Mouse (Mus musculus) adrenal gland, adult 2 months (tissue): ENCODE data around the gene Fam43a. TPM values are rescaled to one million over a fixed set of nuclear protein-coding genes. Genes with fewer than 3 reads are reported as not detected.

Experiments
- DNase-seq: peaks from one replicate; pipeline ENCODE4 v3.0.0; 2021
- long read RNA-seq: library from polyadenylated mRNA; stranded (forward); transcript quantifications from one replicate; pipeline ENCODE4 v2.0.0, GENCODE M21; 2021
- polyA plus RNA-seq: library from polyadenylated mRNA; depleted of rRNA; stranded (reverse); fragments of >200 nt; gene quantifications from 2 replicates; pipeline ENCODE4 v1.2.3, GENCODE M21; 2012; rRNA removed
- total RNA-seq, 2 experiments: library from RNA; stranded (reverse); gene quantifications; 2 replicates each; pipeline ENCODE4 v1.2.3; 2021

Gene Fam43a
- total RNA-seq (10 to 100 TPM; 17.2 to 27.0 TPM), polyA plus RNA-seq (50.9 and 52.9 TPM in 2 replicates)
- long read RNA-seq, transcript Fam43a-201 (1 exons, 3,075 nt) = major isoform, 26 of 26 reads
- long read RNA-seq, partial matches to known transcripts = 0 of 26 reads
- long read RNA-seq, other reads (novel, unspliced or antisense) = 0 of 26 reads

GRCm38 (mm10) chr16:30599491-30600268, at the start of gene Fam43a:
Fam43a (plus strand) TSS chr16:30599723.
- DNase-seq = peak; percentile 97

GRCm38 (mm10) chr16:30549966-30550747, 49.4 kb upstream of the Fam43a start:
- peak; percentile 85 for DNase-seq

- DNase-seq = no peak
Measured at GRCm38 (mm10) chr16:30550748-30551192, 48.8 kb upstream of the Fam43a start, which contains the start of gene Tmem44. Tmem44 (minus strand) TSS chr16:30550842.

GRCm38 (mm10) chr16:30552621-30553338, 46.7 kb upstream of the Fam43a start:
- peak; percentile 77 for DNase-seq

GRCm38 (mm10) chr16:30554109-30554508, 45.4 kb upstream of the Fam43a start:
- DNase-seq = no peak

GRCm38 (mm10) chr16:30559312-30559992, 40.1 kb upstream of the Fam43a start:
- peak; percentile 54 for DNase-seq

- DNase-seq = no peak
Measured at GRCm38 (mm10) chr16:30560601-30561000, 38.9 kb upstream of the Fam43a start.

- no peak for DNase-seq
Measured at GRCm38 (mm10) chr16:30565631-30566030, 33.9 kb upstream of the Fam43a start.

GRCm38 (mm10) chr16:30570173-30570572, 29.4 kb upstream of the Fam43a start:
- DNase-seq = no peak

- no peak for DNase-seq
Measured at GRCm38 (mm10) chr16:30571378-30571777, 28.1 kb upstream of the Fam43a start.

- peak; percentile 23 for DNase-seq
Measured at GRCm38 (mm10) chr16:30572239-30572638, 27.3 kb upstream of the Fam43a start.

- no peak for DNase-seq
Measured at GRCm38 (mm10) chr16:30575815-30576214, 23.7 kb upstream of the Fam43a start.

- no peak for DNase-seq
Measured at GRCm38 (mm10) chr16:30576392-30576791, 23.1 kb upstream of the Fam43a start.

- no peak for DNase-seq
Measured at GRCm38 (mm10) chr16:30580765-30581164, 18.8 kb upstream of the Fam43a start.

GRCm38 (mm10) chr16:30586935-30587493, 12.5 kb upstream of the Fam43a start:
- DNase-seq = no peak

GRCm38 (mm10) chr16:30587494-30588327, 11.8 kb upstream of the Fam43a start, which contains the start of gene Lsg1:
Lsg1 (minus strand) TSS chr16:30587592.
- peak; percentile 88 for DNase-seq

- no peak for DNase-seq
Measured at GRCm38 (mm10) chr16:30590264-30591209, 9.0 kb upstream of the Fam43a start.

- no peak for DNase-seq
Measured at GRCm38 (mm10) chr16:30591990-30592389, 7.5 kb upstream of the Fam43a start.

GRCm38 (mm10) chr16:30595356-30595755, 4.2 kb upstream of the Fam43a start:
- DNase-seq = no peak
